Mouse (Mus musculus): ENCODE measurements around the gene Vpreb2. TPM values are rescaled to one million over a fixed set of nuclear protein-coding genes. Genes with fewer than 3 reads are reported as not detected.
"Not testable (repeated sequence)": the region's sequence is repeated elsewhere in the genome, so short reads cannot be mapped to it uniquely, and the experiment has no call there.

Vpreb2 gene
- polyA plus RNA-seq, 1 experiment from 2014 or later = 0.30 TPM

DNA sequence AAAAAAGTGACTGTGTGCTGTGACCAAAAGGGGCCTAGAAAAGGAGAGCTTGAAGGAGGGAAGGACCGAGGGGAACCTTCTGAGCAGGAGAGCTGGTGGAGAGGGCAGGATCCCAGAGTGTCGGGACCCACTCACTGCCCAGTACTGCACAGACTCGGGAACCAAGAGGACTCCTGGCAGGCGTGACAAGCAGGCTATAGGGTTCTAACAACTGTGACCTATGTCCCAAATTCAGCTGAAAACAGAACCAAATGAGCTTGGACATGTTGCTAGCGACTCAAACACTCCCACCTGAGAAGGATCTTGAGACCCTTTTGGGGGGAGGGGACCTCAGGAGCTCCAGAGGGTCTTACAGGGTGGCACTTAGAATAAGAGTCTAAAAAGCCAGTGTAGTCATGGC is 4.8 kb downstream of the Vpreb2 start:
- no peak overlapping the region for H3K9ac ChIP-seq (replicated peaks; ENCODE audit: low read depth)
- TF ChIP-seq EP300 (IDR thresholded peaks at IDR 0.05) (no peak), CTCF (IDR thresholded peaks at IDR 0.05) (no peak)
- H3K36me3 ChIP-seq (ENCODE audit: insufficient read depth, low read length) = no peaks in the 10 kb centered on the region
- H3K27ac ChIP-seq (ENCODE audit: low read length) = no peak overlapping the region
- no peaks in the 10 kb centered on the region for H3K27me3 ChIP-seq (replicated peaks; ENCODE audit: insufficient read depth, low read length)
- H3K4me3 ChIP-seq (ENCODE audit: low read depth, low read length) = no peak overlapping the region
- H3K4me1 ChIP-seq (ENCODE audit: insufficient read depth, low read depth, low read length) = no peaks in the 10 kb centered on the region
- ATAC-seq (no peak), DNase-seq (ENCODE audit: low spot score) (no peak)
- peaks cover 2% of the 10 kb centered on the region; the same call in 1 of the 2 replicates for H3K9me3 ChIP-seq (ENCODE audit: low read length)
- no peak overlapping the region for H3K4me2 ChIP-seq (replicated peaks; ENCODE audit: low read depth, low read length)
- WGBS = 65% methylated on average over 5 of the region's 5 CpGs

DNA sequence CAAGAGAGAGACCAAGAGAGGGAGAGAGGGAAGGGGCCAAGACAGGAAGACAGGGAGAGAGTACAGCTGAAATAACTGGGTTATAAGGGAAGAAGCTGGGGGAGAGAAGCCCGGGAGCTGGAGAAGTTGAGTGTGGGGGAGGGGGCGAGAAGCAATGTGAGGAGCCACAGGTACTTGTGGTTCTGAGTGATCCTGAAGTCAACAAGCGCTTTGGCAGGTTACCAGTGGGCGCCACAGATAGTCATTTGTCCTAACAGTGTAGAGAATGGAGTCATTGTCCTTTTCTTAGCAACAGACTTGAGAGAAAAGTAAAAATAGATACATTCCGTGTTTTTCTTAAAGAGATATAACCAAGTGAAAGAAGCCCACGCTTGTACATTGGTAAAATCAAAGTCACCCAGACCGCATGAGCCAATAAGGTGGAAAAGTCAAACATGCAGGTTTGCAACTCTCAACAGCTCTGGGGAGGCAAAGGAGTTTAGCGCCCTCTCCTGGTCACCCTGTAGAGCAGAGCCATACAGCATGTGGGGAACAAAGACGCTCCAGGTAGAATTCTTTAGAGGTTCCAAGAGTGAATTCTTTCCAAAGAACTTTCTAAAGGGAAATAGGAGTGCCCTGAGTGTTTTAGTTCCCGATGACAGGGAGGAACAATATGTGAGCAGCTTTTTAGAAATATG is 6.4 kb downstream of the Vpreb2 start:
- Histone ChIP-seq H3K36me3 (ENCODE audit: insufficient read depth, low read length) (no peaks in the 10 kb centered on the region), H3K27ac (ENCODE audit: low read length) (no peak overlapping the region), H3K27me3 (replicated peaks; ENCODE audit: insufficient read depth, low read length) (no peaks in the 10 kb centered on the region), H3K9ac (replicated peaks; ENCODE audit: low read depth) (no peak overlapping the region), H3K4me1 (ENCODE audit: insufficient read depth, low read depth, low read length) (no peaks in the 10 kb centered on the region), H3K9me3 (ENCODE audit: low read length) (peaks cover 3% of the 10 kb centered on the region; the same call in 1 of the 2 replicates), H3K4me2 (replicated peaks; ENCODE audit: low read depth, low read length) (no peak overlapping the region; the same call in 1 of the 2 replicates), H3K4me3 (ENCODE audit: low read depth, low read length) (no peak overlapping the region)
- ATAC-seq (peak; percentile 87), DNase-seq (ENCODE audit: low spot score) (peak; percentile 87)
- no peak for TF ChIP-seq EP300 (IDR thresholded peaks at IDR 0.05)
- peak; percentile 86 for TF ChIP-seq CTCF (IDR thresholded peaks at IDR 0.05)
- WGBS = 40% methylated on average over 10 of the region's 10 CpGs

DNA sequence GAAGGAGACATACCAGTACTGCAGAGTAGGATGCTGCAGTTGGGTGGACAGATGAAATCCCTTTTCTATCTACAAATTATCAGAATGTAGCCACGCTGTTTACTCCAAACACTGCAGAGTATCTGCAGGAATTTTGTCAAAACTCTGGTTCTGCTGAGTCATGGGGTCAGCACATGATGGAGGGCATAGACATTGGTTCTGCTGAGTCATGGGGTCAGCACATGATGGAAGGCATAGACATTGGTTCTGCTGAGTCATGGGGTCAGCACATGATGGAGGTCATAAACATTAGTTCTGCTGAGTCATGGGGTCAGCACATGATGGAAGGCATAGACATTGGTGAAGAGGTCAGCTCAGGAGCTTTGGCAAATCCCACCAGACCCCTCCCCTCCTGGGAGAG is 7.5 kb downstream of the Vpreb2 start:
- H3K27me3 ChIP-seq (replicated peaks; ENCODE audit: insufficient read depth, low read length) = no peaks in the 10 kb centered on the region
- WGBS = 73% methylated on average over 1 of the region's 1 CpGs
- DNase-seq (ENCODE audit: low spot score) = no peak

GRCm38 (mm10) chr16:17992321-17992720 is 12.1 kb downstream of the Vpreb2 start:
- H3K4me2 ChIP-seq (replicated peaks; ENCODE audit: low read depth, low read length); H3K9ac ChIP-seq (replicated peaks; ENCODE audit: low read depth); H3K9me3 ChIP-seq (ENCODE audit: low read length); ATAC-seq; H3K27ac ChIP-seq (ENCODE audit: low read length); H3K27me3 ChIP-seq (replicated peaks; ENCODE audit: insufficient read depth, low read length); H3K4me3 ChIP-seq (ENCODE audit: low read depth, low read length); H3K4me1 ChIP-seq (ENCODE audit: insufficient read depth, low read depth, low read length); DNase-seq (ENCODE audit: low spot score); H3K36me3 ChIP-seq (ENCODE audit: insufficient read depth, low read length): not testable (repeated sequence)
- WGBS = 95% methylated on average over 16 of the region's 16 CpGs

More for the DNA sequence above, 7.5 kb downstream of the Vpreb2 start:
- H3K9ac ChIP-seq (replicated peaks; ENCODE audit: low read depth) = no peak overlapping the region
- no peak overlapping the region for H3K4me3 ChIP-seq (ENCODE audit: low read depth, low read length)
- H3K36me3 ChIP-seq (ENCODE audit: insufficient read depth, low read length) = no peaks in the 10 kb centered on the region
- peaks cover 3% of the 10 kb centered on the region; the same call in 1 of the 2 replicates for H3K9me3 ChIP-seq (ENCODE audit: low read length)
- H3K4me2 ChIP-seq (replicated peaks; ENCODE audit: low read depth, low read length) = no peak overlapping the region
- TF ChIP-seq CTCF (IDR thresholded peaks at IDR 0.05) = no peak
- no peak for TF ChIP-seq EP300 (IDR thresholded peaks at IDR 0.05)
- H3K4me1 ChIP-seq (ENCODE audit: insufficient read depth, low read depth, low read length) = no peaks in the 10 kb centered on the region
- H3K27ac ChIP-seq (ENCODE audit: low read length) = no peak overlapping the region
- ATAC-seq = no peak

GRCm38 (mm10) chr16:17999668-18000067 is 19.4 kb downstream of the Vpreb2 start:
- TF ChIP-seq CTCF (IDR thresholded peaks at IDR 0.05) (no peak), EP300 (IDR thresholded peaks at IDR 0.05) (no peak)
- Histone ChIP-seq H3K9me3 (ENCODE audit: low read length) (no peaks in the 10 kb centered on the region), H3K27ac (ENCODE audit: low read length) (no peak overlapping the region), H3K36me3 (ENCODE audit: insufficient read depth, low read length) (no peaks in the 10 kb centered on the region), H3K4me3 (ENCODE audit: low read depth, low read length) (no peak overlapping the region), H3K4me2 (replicated peaks; ENCODE audit: low read depth, low read length) (no peak overlapping the region), H3K27me3 (replicated peaks; ENCODE audit: insufficient read depth, low read length) (no peaks in the 10 kb centered on the region), H3K4me1 (ENCODE audit: insufficient read depth, low read depth, low read length) (no peaks in the 10 kb centered on the region), H3K9ac (replicated peaks; ENCODE audit: low read depth) (no peak overlapping the region)
- 95% methylated on average over 5 of the region's 5 CpGs for WGBS
- DNase-seq (ENCODE audit: low spot score) (no peak), ATAC-seq (no peak)

GRCm38 (mm10) chr16:18004589-18004988 is 24.4 kb downstream of the Vpreb2 start:
- no peaks in the 10 kb centered on the region for H3K9me3 ChIP-seq (ENCODE audit: low read length)
- no peak overlapping the region for H3K9ac ChIP-seq (replicated peaks; ENCODE audit: low read depth)
- H3K4me3 ChIP-seq (ENCODE audit: low read depth, low read length) = no peak overlapping the region
- no peak for TF ChIP-seq EP300 (IDR thresholded peaks at IDR 0.05)
- TF ChIP-seq CTCF (IDR thresholded peaks at IDR 0.05) = no peak
- H3K36me3 ChIP-seq (ENCODE audit: insufficient read depth, low read length) = no peaks in the 10 kb centered on the region
- no peak for DNase-seq (ENCODE audit: low spot score)
- WGBS = 56% methylated on average over 5 of the region's 5 CpGs
- H3K27ac ChIP-seq (ENCODE audit: low read length) = no peak overlapping the region
- H3K27me3 ChIP-seq (replicated peaks; ENCODE audit: insufficient read depth, low read length) = no peaks in the 10 kb centered on the region
- H3K4me1 ChIP-seq (ENCODE audit: insufficient read depth, low read depth, low read length) = no peaks in the 10 kb centered on the region
- no peak overlapping the region for H3K4me2 ChIP-seq (replicated peaks; ENCODE audit: low read depth, low read length)
- no peak for ATAC-seq

Measured in lung, postnatal 0 days (tissue).